Mouse (Mus musculus) fat pad, adult 2 months (tissue): ENCODE results near the gene Mak.

Source experiments
- DNase-seq: peaks from one replicate; pipeline ENCODE4 v3.0.0-alpha.2; 2011; ENCODE audit warnings: low read depth, low spot score; ENCODE audit errors: extremely low read depth

The Mak gene

DNA sequence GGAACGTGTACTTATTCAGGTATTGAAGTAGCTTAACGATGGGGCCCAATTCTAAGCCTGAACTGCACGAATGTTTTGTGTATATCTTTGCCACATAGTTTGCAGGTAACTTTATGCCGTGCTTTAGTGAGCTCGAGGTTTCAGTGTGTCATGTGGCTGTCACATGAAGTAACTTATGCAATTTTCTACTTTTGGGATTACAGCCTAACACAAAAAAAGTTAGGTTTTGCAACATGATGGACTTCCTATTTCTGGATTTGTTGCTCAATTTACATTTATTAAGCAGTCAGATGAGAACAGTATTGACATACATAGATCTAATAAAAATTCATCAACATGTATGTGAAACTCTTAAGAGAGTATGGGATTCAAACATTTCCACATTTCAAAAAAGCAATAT is 5.7 kb downstream of the Mak start:
- no peak for DNase-seq

GRCm38 (mm10) chr13:41071617-41072016 is 7.9 kb downstream of the Mak start:
- no peak for DNase-seq

- no peak for DNase-seq
Measured at GRCm38 (mm10) chr13:41067618-41068017, 11.9 kb downstream of the Mak start.

GRCm38 (mm10) chr13:41051965-41052364 is 27.5 kb downstream of the Mak start:
- DNase-seq = no peak

DNA sequence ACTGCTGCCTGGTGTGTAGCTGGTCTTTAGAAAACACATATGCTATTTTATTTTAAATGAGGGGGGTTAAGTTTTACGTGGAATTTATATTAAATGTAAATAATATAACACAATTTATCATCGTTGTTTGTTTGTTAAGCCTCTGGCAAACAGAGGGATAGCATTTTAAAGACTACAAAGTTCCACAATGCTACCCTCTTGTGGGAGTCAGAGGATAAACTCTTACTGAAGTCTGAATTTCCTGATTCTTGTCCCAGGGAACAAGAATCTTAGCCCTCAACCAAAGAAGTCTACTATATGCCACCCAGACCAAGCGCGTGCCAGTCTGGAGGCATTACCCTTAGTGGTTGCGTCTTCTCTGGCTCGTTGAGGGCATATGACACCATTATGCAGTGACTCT is 32.2 kb downstream of the Mak start:
- DNase-seq = no peak

GRCm38 (mm10) chr13:41045901-41046300 is 33.6 kb downstream of the Mak start:
- no peak for DNase-seq

GRCm38 (mm10) chr13:41042511-41042910 is 37.0 kb downstream of the Mak start:
- DNase-seq = no peak

DNA sequence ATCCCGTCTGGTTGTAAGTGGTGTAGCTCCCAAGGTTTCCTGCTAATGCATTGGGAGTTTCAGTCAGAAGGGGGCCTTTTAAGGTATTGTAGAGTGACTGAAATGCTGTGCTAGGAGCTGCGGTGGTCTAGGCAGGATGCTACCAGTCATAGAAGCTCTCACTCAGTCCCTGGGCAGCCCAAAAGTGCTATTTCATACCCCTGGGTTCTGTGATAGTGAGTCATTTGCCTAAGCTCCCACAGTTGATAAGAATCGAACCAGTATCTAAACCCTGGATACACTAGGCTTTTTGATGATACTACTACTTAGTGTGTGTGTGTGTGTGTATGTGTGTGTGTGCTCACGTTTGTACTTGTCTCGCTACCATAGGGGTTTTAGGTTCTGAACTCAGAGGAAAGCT is 49.4 kb downstream of the Mak start:
- DNase-seq = no peak

DNA sequence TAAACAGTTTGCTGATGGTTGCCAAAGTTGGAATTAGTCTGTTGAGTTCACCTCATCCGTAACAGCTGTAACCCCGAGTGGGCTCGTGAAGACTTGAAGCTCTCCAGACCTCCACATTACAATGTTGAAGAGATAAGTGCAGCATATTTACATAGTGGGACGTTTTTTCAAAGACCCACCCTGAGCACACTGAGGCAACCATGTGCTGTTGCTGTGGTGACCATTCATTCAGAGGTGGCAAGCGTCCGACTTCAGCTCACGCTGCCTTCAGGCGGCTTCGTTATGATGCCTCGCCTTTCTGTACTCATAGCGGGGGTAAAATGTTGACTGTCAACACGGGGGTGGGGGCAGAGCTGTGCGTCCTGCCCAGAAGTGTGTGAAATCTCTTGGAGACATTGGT is 57.4 kb downstream of the Mak start:
- DNase-seq = no peak

DNA sequence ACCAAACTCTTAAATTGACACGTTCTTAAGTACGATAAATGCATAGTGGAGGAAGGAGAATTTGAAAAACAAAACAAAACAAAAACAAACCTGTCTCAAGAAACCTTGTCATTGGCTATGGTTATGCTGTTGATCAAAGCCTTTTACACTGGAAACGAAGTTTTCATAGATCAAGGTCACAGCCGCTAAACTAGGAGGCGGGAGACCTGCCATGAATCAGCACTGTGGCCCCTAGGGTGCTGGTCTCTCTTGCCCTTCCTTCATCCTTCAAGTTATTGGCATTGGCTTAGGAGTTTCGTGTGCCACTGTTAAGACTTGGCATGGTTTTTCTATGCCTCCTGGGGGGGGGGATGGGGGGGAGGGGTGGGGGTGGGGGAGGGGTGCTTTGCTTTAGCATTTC is 57.9 kb downstream of the Mak start:
- DNase-seq = no peak

DNA sequence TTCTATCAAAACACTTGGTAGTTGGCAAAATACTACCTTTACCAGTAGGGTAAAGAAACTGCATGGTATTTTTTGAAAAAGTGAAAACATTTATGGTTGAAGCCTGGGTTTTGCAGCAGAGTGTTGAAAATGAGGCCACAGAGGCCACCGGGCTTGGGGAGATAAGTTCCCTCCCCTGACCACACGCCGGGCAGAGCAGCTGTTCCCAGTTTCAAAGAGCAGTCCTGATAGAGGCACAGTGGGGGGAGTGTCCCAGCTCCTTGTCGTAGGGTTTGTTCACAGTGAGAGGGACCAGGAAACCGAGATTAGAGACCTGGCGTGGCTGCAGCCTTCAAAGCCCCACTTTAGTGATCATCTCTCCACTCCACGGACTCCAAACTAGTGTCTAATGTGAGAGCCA is 59.0 kb downstream of the Mak start:
- DNase-seq = no peak

- DNase-seq = no peak
Measured at GRCm38 (mm10) chr13:41018756-41019591, 60.5 kb downstream of the Mak start.

DNA sequence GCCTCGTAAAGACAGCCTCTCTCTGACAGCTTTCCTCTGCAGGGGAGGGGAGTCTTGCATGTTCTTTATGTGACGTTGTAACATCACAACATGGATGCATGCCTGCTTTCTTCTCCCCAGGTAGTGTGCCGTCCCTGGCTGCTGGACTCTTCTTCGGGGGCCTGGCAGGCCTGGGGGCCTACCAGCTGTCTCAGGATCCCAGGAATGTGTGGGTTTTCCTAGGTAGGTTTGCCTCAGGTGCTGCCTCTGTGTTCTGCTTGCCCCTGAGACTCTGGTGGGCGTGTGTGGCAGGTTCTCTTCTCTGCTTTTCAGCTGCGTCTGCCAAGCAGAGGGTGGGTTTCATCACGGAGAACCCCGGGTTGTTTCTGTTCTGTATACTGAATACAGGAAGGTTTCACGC is 61.3 kb downstream of the Mak start:
- DNase-seq = no peak

GRCm38 (mm10) chr13:41017832-41018231 is 61.7 kb downstream of the Mak start:
- DNase-seq = no peak

- no peak for DNase-seq
Measured at GRCm38 (mm10) chr13:41016797-41017405, 62.6 kb downstream of the Mak start.

DNA sequence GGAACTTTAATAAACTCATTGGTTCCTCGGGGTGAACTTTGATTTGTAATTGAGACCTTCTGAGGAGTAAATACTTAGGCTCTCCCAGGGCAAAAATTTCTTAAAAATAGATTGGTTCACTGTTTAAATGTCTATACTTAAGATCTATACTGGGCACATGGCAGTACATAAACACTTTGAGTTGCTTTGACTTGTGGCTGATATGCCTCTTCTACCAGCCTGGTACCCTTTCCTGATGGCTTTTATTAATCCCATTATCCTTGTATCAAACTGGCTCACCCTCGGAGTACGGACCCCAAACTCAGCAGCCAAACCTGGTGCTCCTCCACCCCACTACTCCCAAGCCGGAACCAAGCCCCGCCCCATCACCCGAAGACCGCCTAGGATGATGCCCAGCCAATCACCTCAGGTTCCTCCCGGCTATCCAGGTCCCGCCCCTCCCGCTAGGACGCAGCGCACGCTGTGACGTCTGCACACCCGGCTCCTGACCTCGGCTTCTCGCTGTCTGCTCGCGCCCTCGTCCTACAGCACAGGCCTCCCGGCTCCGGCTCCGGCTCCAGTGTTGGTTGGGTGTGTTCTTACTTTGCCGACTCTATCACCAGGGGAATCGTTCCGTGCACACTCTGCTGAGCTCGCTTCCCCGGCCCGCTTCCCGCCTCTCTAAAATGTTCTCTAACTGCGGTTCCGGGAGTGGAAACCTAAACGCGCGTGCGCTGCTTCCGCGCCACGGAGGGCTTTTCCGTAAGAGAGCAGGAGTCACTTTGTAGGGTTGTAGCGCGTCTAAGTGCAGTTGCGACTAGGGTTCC is 63.5 kb downstream of the Mak start, which contains the start of gene Tmem14c:
TSS of gene Tmem14c (plus strand) at position 464 of the 806 bp plus-strand sequence.
- peak; percentile 33 for DNase-seq

DNA sequence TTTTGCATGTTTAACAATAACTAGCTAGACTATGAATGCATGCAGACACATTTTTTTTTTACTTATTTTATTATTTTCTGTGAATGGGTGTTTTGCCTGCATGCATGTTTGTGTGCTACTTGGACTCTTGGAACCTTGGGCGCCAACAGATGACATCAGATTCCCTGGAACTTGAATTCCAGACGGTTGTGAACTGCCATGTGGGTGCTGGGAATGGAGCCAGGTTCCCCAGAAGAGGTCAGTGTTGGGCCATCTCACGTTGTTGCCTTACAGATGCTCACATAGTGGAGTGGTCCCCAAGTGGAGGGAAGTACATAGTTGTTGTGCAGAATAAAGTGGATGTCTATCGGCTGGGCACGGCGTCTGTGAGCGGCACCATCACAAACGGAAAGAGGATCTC is 70.6 kb downstream of the Mak start:
- no peak for DNase-seq

DNA sequence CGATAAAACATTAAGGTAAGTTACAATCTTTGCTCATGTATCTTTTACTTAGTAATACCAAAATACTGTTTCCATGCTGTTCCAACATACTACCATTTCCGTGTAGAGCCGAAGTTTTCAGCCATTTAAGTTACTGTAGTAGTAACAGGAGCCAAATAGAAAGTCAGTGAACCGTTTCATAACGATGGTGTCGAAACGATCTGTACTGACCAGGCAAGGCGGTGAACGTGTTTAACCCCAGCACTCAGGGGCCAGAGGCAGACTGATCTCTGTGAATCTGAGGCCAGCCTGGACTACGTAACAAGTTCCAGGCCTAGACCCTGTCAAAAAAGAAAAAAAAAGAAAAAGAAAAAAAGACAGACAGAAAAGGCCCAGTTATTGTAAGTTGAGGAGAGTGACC is 71.2 kb downstream of the Mak start:
- DNase-seq = peak; percentile 47

DNA sequence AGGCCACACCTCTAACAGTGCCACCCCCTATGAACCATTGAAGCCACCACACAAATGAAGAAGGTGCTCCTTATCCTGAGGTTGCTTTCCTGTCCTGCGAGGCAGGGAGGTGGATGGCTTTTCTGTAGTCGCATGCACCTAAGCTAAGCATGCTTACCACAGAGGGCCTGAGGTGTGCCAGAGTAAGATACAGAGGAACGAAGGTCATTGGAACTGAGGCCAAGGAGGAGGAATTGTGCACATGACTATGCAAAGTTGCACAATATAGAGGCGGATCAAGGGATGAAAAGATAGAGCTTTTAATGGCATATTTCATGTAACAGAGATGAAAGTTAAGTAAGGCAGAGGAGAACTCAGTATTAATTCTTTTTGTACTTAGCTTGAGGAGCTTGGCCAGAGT is 73.3 kb downstream of the Mak start:
- DNase-seq = peak; percentile 81

GRCm38 (mm10) chr13:41002001-41002400 is 77.5 kb downstream of the Mak start:
- DNase-seq = no peak

DNA sequence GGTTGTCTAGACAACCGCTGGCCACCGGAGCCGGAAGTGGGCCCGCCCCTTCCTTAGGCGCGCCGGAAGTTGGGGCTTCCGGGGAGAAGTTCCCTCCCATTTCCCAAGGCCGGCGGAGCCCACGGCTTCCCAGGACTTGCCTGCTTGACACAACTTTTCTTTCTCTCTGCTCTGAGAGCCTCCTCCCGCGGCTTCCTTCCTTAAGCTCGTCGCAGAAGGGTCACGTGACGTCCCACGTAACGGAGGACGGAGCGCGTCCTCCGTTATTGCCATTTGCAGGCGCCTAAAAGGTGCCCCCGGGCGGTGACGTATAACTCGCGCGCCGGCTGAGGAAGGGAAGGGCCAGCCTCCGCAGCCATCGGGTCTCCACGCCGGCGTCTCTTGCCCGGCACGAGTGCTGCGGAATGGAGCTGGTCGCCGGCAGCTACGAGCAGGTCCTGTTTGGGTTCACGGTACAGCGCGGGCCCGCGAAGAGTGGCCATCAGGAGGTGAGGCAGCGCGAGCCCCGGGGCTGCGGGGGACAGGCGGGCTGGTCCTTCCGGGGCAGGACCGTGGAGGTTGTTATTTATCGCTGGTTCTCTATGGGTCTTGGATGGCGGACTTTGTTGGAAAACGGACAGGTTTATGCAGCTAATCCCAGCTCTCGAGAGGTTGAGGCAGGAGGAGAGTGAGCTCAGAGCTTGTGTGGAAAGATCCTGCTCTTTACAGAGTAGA is 78.4 kb downstream of the Mak start, which contains the start of gene Pak1ip1:
TSS of gene Pak1ip1 (plus strand) at position 98 of the 714 bp plus-strand sequence.
- no peak for DNase-seq
